Mouse (Mus musculus) neural tube, embryonic 13.5 days (tissue): ENCODE measurements at regions not wholly inside any gene's neighbourhood (a gene's known extent, or its start where the extent isn't known, plus 50 kb on each side); places are given as distances from the start of the nearest gene placed in this dataset.

ENCODE experiments used
- ATAC-seq: fragments of 200-750 bp; cut with Nextera tagmentation; 2 replicates; pipeline ENCODE4 v1.8.0; 2017; ENCODE audit warnings: low read depth, mild to moderate bottlenecking, moderate TSS enrichment, moderate library complexity
- H3K27ac ChIP-seq: fragments of 300-500 bp; sonication (generic); replicated peaks from 2 replicates; pipeline ENCODE4 v1.5.1; 2015; ENCODE audit warnings: moderate library complexity, mild to moderate bottlenecking, inconsistent platforms
- H3K27me3 ChIP-seq: fragments of 300-500 bp; sonication (generic); 2 replicates; pipeline ENCODE4 v1.6.1; 2015; ENCODE audit warnings: mild to moderate bottlenecking, inconsistent platforms
- H3K36me3 ChIP-seq: fragments of 300-500 bp; sonication (generic); 2 replicates; pipeline ENCODE4 v1.6.1; 2015; ENCODE audit warnings: mild to moderate bottlenecking, inconsistent platforms
- H3K4me1 ChIP-seq: fragments of 300-500 bp; sonication (generic); replicated peaks from 2 replicates; pipeline ENCODE4 v1.6.1; 2015; ENCODE audit warnings: inconsistent platforms
- H3K4me2 ChIP-seq: fragments of 300-500 bp; sonication (generic); 2 replicates; pipeline ENCODE4 v1.6.1; 2015; ENCODE audit warnings: inconsistent platforms, mild to moderate bottlenecking, moderate library complexity
- H3K4me3 ChIP-seq: fragments of 300-500 bp; sonication (generic); 2 replicates; pipeline ENCODE4 v1.5.1; 2015; ENCODE audit warnings: mild to moderate bottlenecking, inconsistent platforms
- H3K9ac ChIP-seq: fragments of 300-500 bp; sonication (generic); 2 replicates; pipeline ENCODE4 v1.6.1; 2015; ENCODE audit warnings: moderate library complexity, mild to moderate bottlenecking, inconsistent platforms
- H3K9me3 ChIP-seq: fragments of 300-500 bp; sonication (generic); 2 replicates; pipeline ENCODE4 v1.6.1; 2016; ENCODE audit warnings: inconsistent platforms
- WGBS: fragments of 180-500 bp; shearing (Covaris S2); methylation state at CpG from one replicate; pipeline ENCODE4 v1.1.7; 2015; 5-methylcytosine and 5-hydroxymethylcytosine counted together

GRCm38 (mm10) chr2:124975106-124975505 lies 92.8 kb upstream of the Slc24a5 start:
- Histone ChIP-seq H3K27me3 (no peaks in the 10 kb centered on the region), H3K36me3 (no peaks in the 10 kb centered on the region), H3K4me3 (no peak overlapping the region), H3K4me2 (no peak overlapping the region), H3K9me3 (no peaks in the 10 kb centered on the region), H3K4me1 (peaks cover 10% of the 10 kb centered on the region; the same call in 1 of the 2 replicates), H3K9ac (no peak overlapping the region), H3K27ac (no peak overlapping the region)
- no peak for ATAC-seq
- WGBS = 80% methylated on average over 3 of the region's 3 CpGs

GRCm38 (mm10) chr2:124990976-124991375 lies 76.9 kb upstream of the Slc24a5 start:
- Histone ChIP-seq H3K4me1 (no peaks in the 10 kb centered on the region), H3K27ac (no peak overlapping the region), H3K9ac (no peak overlapping the region), H3K9me3 (no peaks in the 10 kb centered on the region), H3K4me3 (no peak overlapping the region), H3K27me3 (no peaks in the 10 kb centered on the region), H3K36me3 (no peaks in the 10 kb centered on the region), H3K4me2 (no peak overlapping the region)
- WGBS = 89% methylated on average over 2 of the region's 2 CpGs
- ATAC-seq = no peak

- H3K27me3 ChIP-seq = no peaks in the 10 kb centered on the region
- H3K4me2 ChIP-seq = no peak overlapping the region
- no peaks in the 10 kb centered on the region for H3K9me3 ChIP-seq
- H3K36me3 ChIP-seq = no peaks in the 10 kb centered on the region
- WGBS = 77% methylated on average over 1 of the region's 1 CpGs
- H3K4me1 ChIP-seq = no peaks in the 10 kb centered on the region
- no peak overlapping the region for H3K27ac ChIP-seq
- H3K4me3 ChIP-seq = no peak overlapping the region
- H3K9ac ChIP-seq = no peak overlapping the region
- ATAC-seq = no peak
These were observed 52.9 kb upstream of the Slc24a5 start for GRCm38 (mm10) chr2:125015007-125015406.

DNA sequence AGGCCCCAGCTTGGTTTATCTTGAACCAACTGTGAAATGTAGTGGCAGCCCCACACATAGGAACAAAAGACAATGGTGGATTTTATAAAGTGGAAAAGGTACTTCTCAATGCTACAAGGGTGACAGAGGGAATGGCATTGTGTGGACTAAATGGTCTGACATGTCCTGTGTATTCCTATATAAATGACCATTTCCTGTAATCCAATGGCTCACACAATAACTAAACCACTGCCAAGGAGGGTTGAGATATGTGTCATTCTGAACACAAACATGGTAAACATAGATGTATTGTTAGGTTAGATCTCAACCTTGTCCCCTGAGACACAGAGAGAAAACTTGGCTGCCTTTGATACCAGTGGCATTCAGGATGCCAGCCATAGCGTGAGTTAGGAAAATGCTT lies 51.0 kb upstream of the Slc24a5 start:
- no peak overlapping the region for H3K4me3 ChIP-seq
- H3K27ac ChIP-seq = no peak overlapping the region
- no peak for ATAC-seq
- no peaks in the 10 kb centered on the region for H3K36me3 ChIP-seq
- H3K4me2 ChIP-seq = no peak overlapping the region
- H3K27me3 ChIP-seq = no peaks in the 10 kb centered on the region
- H3K9ac ChIP-seq = no peak overlapping the region
- no peaks in the 10 kb centered on the region for H3K9me3 ChIP-seq
- no peaks in the 10 kb centered on the region for H3K4me1 ChIP-seq
- WGBS = 88% methylated on average over 1 of the region's 1 CpGs
